Mouse (Mus musculus): ENCODE results near the gene Ppp1r1c. TPM values are rescaled to one million over a fixed set of nuclear protein-coding genes. Genes with fewer than 3 reads are reported as not detected.
A peak's percentile ranks its signal among the peaks of the same experiment; 100 is the strongest.
"Not testable (repeated sequence)": the region's sequence is repeated elsewhere in the genome, so short reads cannot be mapped to it uniquely, and the experiment has no call there.

Ppp1r1c gene
- total RNA-seq, 1 experiment from 2014 or later = not detected

DNA sequence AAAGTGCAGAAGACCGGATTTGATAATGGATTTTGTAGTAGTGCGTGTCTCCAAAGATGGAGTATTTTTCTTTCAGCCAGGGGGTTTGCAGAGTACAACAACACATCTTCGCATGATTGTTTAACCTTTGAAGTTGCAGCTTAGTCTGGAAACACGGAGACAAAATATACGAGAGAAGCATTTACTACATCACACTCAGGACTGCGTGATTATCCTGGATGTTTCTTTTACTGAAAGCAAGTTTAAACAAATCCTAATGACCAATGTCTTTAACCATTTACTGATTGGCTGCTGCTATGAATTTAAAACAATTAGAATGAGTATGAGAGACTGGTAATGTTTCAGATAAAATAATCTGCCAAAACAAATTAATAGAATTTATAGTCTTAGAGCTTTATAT lies 131.5 kb downstream of the Ppp1r1c start:
- no peak for ATAC-seq (replicated peaks; ENCODE audit: low read depth, poor library complexity, severe bottlenecking)

DNA sequence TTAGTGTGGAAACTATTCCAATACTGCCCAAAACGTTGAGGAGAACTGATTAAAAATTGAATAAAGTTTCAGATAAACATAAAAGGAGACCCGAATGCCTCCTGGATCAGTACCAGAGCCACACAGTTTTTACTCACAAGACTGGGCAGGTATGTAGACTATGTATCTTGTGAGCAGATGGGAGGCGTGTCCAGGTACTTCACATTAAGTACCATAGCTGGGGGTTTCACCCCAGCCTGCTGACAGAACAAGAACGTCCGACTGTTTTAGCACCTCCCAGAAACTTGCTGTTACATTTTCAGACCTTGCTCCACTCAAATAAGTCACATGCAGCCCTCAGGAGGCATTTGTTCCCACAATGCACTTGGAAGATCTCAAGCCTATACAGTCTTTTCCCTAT lies 131.9 kb downstream of the Ppp1r1c start:
- no peak for ATAC-seq (replicated peaks; ENCODE audit: low read depth, poor library complexity, severe bottlenecking)

DNA sequence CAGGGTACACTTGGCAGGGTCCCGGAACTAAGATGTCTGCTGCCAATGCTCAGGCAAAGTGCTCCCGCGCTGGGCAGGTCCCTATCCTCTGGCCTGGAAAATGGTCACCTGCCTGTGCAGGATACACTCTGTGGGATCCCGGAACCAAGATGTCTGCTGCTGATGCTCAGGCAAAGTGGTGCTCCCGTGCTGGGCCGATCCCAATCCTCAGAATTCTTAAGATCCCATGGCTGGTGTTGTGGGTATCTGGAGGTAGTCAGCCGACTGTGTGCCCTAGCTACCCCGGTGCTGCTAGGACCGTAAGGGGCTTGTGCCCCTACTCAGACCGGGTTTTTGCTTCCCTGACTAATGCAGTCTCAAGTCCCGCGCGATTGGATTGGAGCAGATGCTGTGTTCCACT lies 139.8 kb downstream of the Ppp1r1c start:
- not testable (repeated sequence) for ATAC-seq (replicated peaks; ENCODE audit: low read depth, poor library complexity, severe bottlenecking)

DNA sequence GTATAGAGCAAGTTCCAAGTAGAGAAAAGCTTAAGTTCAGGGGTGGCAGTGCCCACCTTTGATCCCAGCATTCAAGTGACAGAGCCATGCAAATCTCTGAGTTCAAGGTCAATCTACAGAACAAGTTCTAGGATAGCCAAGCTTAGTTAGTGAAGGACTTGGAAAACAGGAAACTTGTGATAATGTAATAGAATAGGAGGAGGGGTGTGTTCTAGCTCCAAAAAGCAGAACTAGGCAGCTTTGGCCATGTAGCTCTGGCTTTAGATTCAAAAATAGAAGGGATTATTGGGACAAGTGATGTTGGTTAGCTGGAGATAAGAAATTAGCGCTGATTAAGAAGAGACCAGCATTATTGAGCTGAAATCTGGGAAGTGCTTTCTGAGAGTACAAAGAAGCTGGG lies 149.3 kb downstream of the Ppp1r1c start:
- no peak for ATAC-seq (replicated peaks; ENCODE audit: low read depth, poor library complexity, severe bottlenecking)

GRCm38 (mm10) chr2:79865275-79865999 lies 157.9 kb downstream of the Ppp1r1c start:
- peak; percentile 99 for ATAC-seq (replicated peaks; ENCODE audit: low read depth, poor library complexity, severe bottlenecking)

Other genes starting within 250 kb of the Ppp1r1c start
- 12.3 and 14.9 TPM in 2 replicates for gene Itprid2, start 72.4 kb upstream of the Ppp1r1c start, total RNA-seq (2017)

Data from common myeloid progenitor, adult 5-6 weeks (primary cell).